Mouse (Mus musculus) CH12.LX (cell line): ENCODE measurements around the gene Olfr548-ps1. TPM values are rescaled to one million over a fixed set of nuclear protein-coding genes. Genes with fewer than 3 reads are reported as not detected.
"Not testable (repeated sequence)": the region's sequence is repeated elsewhere in the genome, so short reads cannot be mapped to it uniquely, and the experiment has no call there.

Source experiments
- DNase-seq: peaks from one replicate; pipeline ENCODE4 v3.0.0-alpha.2; 2013; ENCODE audit errors: extremely low read depth
- H3K27ac ChIP-seq: 2 replicates; pipeline ENCODE4 v1.5.1; 2012; ENCODE audit warnings: low read depth, mild to moderate bottlenecking, control low read depth, moderate library complexity; ENCODE audit not compliant: insufficient read depth
- H3K27me3 ChIP-seq: replicated peaks from 2 replicates; pipeline ENCODE3; 2012; ENCODE audit warnings: inconsistent platforms
- H3K36me3 ChIP-seq, 2 experiments: replicated peaks in 1 of 2; 2 replicates each; pipeline versions ENCODE3 to v1.6.1; 2012; ENCODE audit warnings: inconsistent platforms in 1 of 2, low read length in 1 of 2, mild to moderate bottlenecking in 1 of 2, mixed read lengths in 1 of 2, moderate library complexity in 1 of 2; ENCODE audit not compliant: control insufficient read depth in 1 of 2, insufficient read depth in 1 of 2
- H3K4me1 ChIP-seq, 2 experiments: 2 replicates each; pipeline ENCODE4 v1.6.1; 2012; ENCODE audit warnings: inconsistent platforms in 1 of 2, moderate library complexity in 1 of 2; ENCODE audit not compliant: insufficient read depth in 2 of 2, control insufficient read depth in 1 of 2
- H3K4me2 ChIP-seq: 2 replicates; pipeline ENCODE4 v1.6.1; 2012; ENCODE audit warnings: low read depth, mild to moderate bottlenecking, control low read depth; ENCODE audit not compliant: poor library complexity, insufficient read depth, severe bottlenecking
- H3K4me3 ChIP-seq, 3 experiments: fragments of 150-350 bp in 1 of 3; sonication (generic) in 1 of 3; replicated peaks in 1 of 3; 2 replicates each; pipeline versions ENCODE3 to v1.5.1; 2011 to 2012; ENCODE audit warnings: low read depth in 2 of 3, low read length in 2 of 3, mild to moderate bottlenecking in 2 of 3, moderate library complexity in 2 of 3, control low read depth in 1 of 3, improper control_type of control experiment in 1 of 3, inconsistent platforms in 1 of 3, mixed read lengths in 1 of 3; ENCODE audit not compliant: poor library complexity in 1 of 3
- H3K79me2 ChIP-seq: replicated peaks from 2 replicates; pipeline ENCODE4 v1.6.1; 2012; ENCODE audit warnings: mild to moderate bottlenecking, moderate library complexity; ENCODE audit not compliant: control insufficient read depth, poor library complexity, insufficient read depth, severe bottlenecking; ENCODE audit errors: extremely low read depth
- H3K9ac ChIP-seq: 2 replicates; pipeline ENCODE4 v1.6.1; 2012; ENCODE audit warnings: low read depth, mild to moderate bottlenecking, control low read depth, moderate library complexity; ENCODE audit not compliant: insufficient read depth
- H3K9me3 ChIP-seq: replicated peaks from 2 replicates; pipeline ENCODE3; 2012; ENCODE audit warnings: low read length, inconsistent platforms, mixed read lengths
- BHLHE40 ChIP-seq: IDR thresholded peaks from 2 replicates; pipeline ENCODE4 v1.6.1; 2011; ENCODE audit warnings: mild to moderate bottlenecking, low read depth, low read length, improper control_type of control experiment
- CTCF ChIP-seq, 2 experiments: IDR thresholded peaks in 1 of 2; conservative IDR thresholded peaks in 1 of 2; 2 replicates each; pipeline ENCODE4 v1.5.1; 2011 to 2012; ENCODE audit warnings: low read depth in 2 of 2, low read length in 2 of 2, improper control_type of control experiment in 1 of 2, inconsistent platforms in 1 of 2, mild to moderate bottlenecking in 1 of 2, moderate library complexity in 1 of 2
- ELF1 ChIP-seq: IDR thresholded peaks from 2 replicates; pipeline ENCODE4 v1.6.1; 2014; ENCODE audit warnings: low read depth, mild to moderate bottlenecking, inconsistent platforms, low read length, improper control_type of control experiment
- HCFC1 ChIP-seq: IDR thresholded peaks from 2 replicates; pipeline ENCODE4 v1.6.1; 2012; ENCODE audit warnings: low read depth, mild to moderate bottlenecking, inconsistent platforms, low read length, improper control_type of control experiment
- IRF4 ChIP-seq: IDR thresholded peaks from 2 replicates; pipeline ENCODE4 v1.6.1; 2014; ENCODE audit warnings: low read depth, mild to moderate bottlenecking, inconsistent platforms, low read length, improper control_type of control experiment
- MAFK ChIP-seq: IDR thresholded peaks from 2 replicates; pipeline ENCODE4 v1.6.1; 2011; ENCODE audit warnings: low read length, improper control_type of control experiment; ENCODE audit not compliant: insufficient replicate concordance
- MAX ChIP-seq: IDR thresholded peaks from 2 replicates; pipeline ENCODE4 v1.6.1; 2011; ENCODE audit warnings: low read length, improper control_type of control experiment
- POLR2AphosphoS2 ChIP-seq: IDR thresholded peaks from 2 replicates; pipeline ENCODE4 v1.6.1; 2011; ENCODE audit warnings: low read depth, low read length, improper control_type of control experiment
- TBP ChIP-seq: conservative IDR thresholded peaks from 2 replicates; pipeline ENCODE4 v1.6.1; 2011; ENCODE audit warnings: low read depth, low read length, improper control_type of control experiment
- ZKSCAN1 ChIP-seq: IDR thresholded peaks from 2 replicates; pipeline ENCODE4 v1.6.1; 2012; ENCODE audit warnings: low read depth, inconsistent platforms, low read length, improper control_type of control experiment, borderline replicate concordance
- dilution Hi-C: fragments of 300-500 bp; cut with MboI; formaldehyde crosslinking; loops from 2 replicates; pipeline ENCODE4 v1.14.3; 2020; ENCODE audit warnings: low sequenced_read_pairs; ENCODE audit not compliant: extremely low pct_unique_long_range_greater_than_20kb, extremely low pct_ligation_motif_present
- in situ Hi-C: fragments of 300-500 bp; cut with MboI; formaldehyde crosslinking; loops from 3 replicates; pipeline ENCODE4 v1.14.3; 2019; ENCODE audit warnings: low sequenced_read_pairs, low pct_ligation_motif_present, low pct_unique_long_range_greater_than_20kb, mixed read lengths
- polyA plus RNA-seq: library from polyadenylated mRNA; unstranded; fragments of >175 nt; gene quantifications from 2 replicates; pipeline ENCODE4 v1.2.1, GENCODE M21; 2012; ENCODE audit warnings: low read depth; ENCODE audit not compliant: insufficient read length
- total RNA-seq, 2 experiments: library from RNA; depleted of rRNA; stranded (reverse); fragments of 300-350 nt in 1 of 2; fragments of >200 nt in 1 of 2; gene quantifications; 2 replicates each; pipeline ENCODE4 v1.2.3; 2012 to 2014

Olfr548-ps1 gene
- total RNA-seq (2012; rRNA removed), result not detected in 2 replicates
- not detected in 2 replicates for total RNA-seq (2014; rRNA removed)
- polyA plus RNA-seq, result not detected in 2 replicates

GRCm38 (mm10) chr7:102540596-102540995 lies at the start of gene Olfr548-ps1:
Gene Olfr548-ps1, plus strand, starts transcription at chr7:102540896.
- no peak for DNase-seq
- TF ChIP-seq POLR2AphosphoS2 (no peak), HCFC1 (no peak), BHLHE40 (no peak), CTCF (conservative IDR thresholded peaks at IDR 0.05 in 1 of 2, IDR thresholded peaks at IDR 0.05 in 1 of 2; ENCODE audit: low read depth in 2 of 2, low read length in 2 of 2) (no peak), MAFK (no peak), IRF4 (no peak), ELF1 (no peak), ZKSCAN1 (no peak)
- Histone ChIP-seq H3K9me3 (no peaks in the 10 kb centered on the region), H3K79me2 (no peaks in the 10 kb centered on the region), H3K27me3 (no peaks in the 10 kb centered on the region), H3K9ac (no peak within 1 kb of the TSS), H3K27ac (no peak within 1 kb of the TSS), H3K36me3 (no peaks in the 10 kb centered on the region), H3K4me1 (peaks cover 0 to 12% of the 10 kb centered on the region in 2 experiments; a peak in 2 of 4 replicates), H3K4me3 (no peak within 1 kb of the TSS), H3K4me2 (no peak within 1 kb of the TSS)
- dilution Hi-C loops (no loop called here), in situ Hi-C loops (no loop called here)

DNA sequence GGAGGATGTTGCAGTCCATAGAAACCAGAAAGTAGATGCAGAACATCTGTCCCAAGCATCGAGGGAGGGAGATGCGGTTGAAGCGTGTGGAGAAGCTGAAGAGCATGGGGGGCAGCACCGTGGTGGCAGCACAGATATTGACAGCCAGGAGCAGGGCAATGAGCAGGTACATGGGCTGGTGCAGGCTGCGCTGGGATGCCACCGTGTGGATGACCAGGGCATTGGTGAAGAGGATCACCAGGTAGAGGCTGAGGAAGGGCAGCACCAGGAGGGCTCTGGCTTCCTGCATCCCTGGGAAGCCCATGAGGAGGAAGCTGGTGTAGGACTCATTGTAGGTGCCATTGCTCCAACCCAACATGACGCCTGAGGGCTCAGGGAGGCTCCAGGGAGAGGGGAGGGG lies 46.3 kb upstream of the Olfr548-ps1 start:
- H3K36me3 ChIP-seq, H3K79me2 ChIP-seq, in situ Hi-C loops, H3K4me2 ChIP-seq, H3K27me3 ChIP-seq, DNase-seq, H3K9ac ChIP-seq, H3K4me3 ChIP-seq, dilution Hi-C loops, H3K4me1 ChIP-seq, H3K9me3 ChIP-seq, H3K27ac ChIP-seq: not testable (repeated sequence)

DNA sequence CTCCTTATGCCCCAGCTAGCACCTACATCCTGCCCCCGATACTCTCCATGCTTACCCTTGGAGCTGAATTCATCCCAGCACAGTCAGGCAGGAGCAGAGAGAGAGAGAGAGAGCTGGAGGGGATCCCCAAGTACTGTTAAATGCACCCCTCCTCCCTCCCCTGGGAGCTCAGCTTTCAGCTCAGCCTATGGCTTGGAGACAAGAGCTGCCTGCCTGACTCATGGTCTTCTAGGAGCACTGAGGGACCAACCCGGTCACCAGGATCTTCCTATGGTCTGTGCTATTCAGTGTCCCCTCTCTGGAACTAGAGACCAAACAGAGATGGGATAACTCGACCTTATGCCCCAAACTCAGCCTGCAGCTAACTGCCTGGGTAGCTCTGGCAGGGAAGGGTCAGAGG lies 41.2 kb upstream of the Olfr548-ps1 start, which contains the start of gene Olfr545:
Gene Olfr545 (minus strand): TSS at position 101 of the 400 bp plus-strand sequence.
- dilution Hi-C loops, result no loop called here
- no peak for DNase-seq
- H3K4me1 ChIP-seq, result 0 out of 4 replicates have a peak, but pooled peaks cover 0 to 3% of the 10 kb centered on the region in 2 experiments
- H3K79me2 ChIP-seq, result no peaks in the 10 kb centered on the region
- H3K9me3 ChIP-seq, result no peaks in the 10 kb centered on the region
- H3K36me3 ChIP-seq, result no peaks in the 10 kb centered on the region
- H3K27ac ChIP-seq, result no peak within 1 kb of the TSS
- no peak within 1 kb of the TSS for H3K9ac ChIP-seq
- H3K4me2 ChIP-seq, result no peak within 1 kb of the TSS
- H3K4me3 ChIP-seq, result no peak within 1 kb of the TSS
- TF ChIP-seq TBP (no peak), CTCF (conservative IDR thresholded peaks at IDR 0.05 in 1 of 2, IDR thresholded peaks at IDR 0.05 in 1 of 2; ENCODE audit: low read depth in 2 of 2, low read length in 2 of 2) (no peak), BHLHE40 (no peak), MAX (no peak)
- H3K27me3 ChIP-seq, result no peaks in the 10 kb centered on the region
- in situ Hi-C loops, result no loop called here
